Mouse (Mus musculus) forebrain, embryonic 14.5 days (tissue): Measurements from ENCODE around the gene Naxd. TPM values are rescaled to one million over a fixed set of nuclear protein-coding genes. Genes with fewer than 3 reads are reported as not detected.

ENCODE experiments used
- ATAC-seq: fragments of 200-750 bp; cut with Nextera tagmentation; 2 replicates; pipeline ENCODE4 v1.8.0; 2017; ENCODE audit warnings: mild to moderate bottlenecking, moderate library complexity
- DNase-seq: peaks from one replicate; pipeline ENCODE4 v3.0.0-alpha.2; 2015; ENCODE audit warnings: low spot score
- H3K27ac ChIP-seq: fragments of 300-500 bp; sonication (generic); 2 replicates; pipeline ENCODE4 v1.5.1; 2014; ENCODE audit warnings: low read depth, mild to moderate bottlenecking, control low read depth, low read length, moderate library complexity
- H3K27me3 ChIP-seq: fragments of 300-500 bp; sonication (generic); replicated peaks from 2 replicates; pipeline ENCODE4 v1.6.1; 2014; ENCODE audit warnings: low read length, control low read depth, mixed read lengths; ENCODE audit not compliant: control insufficient read depth, insufficient read depth
- H3K36me3 ChIP-seq: fragments of 300-500 bp; sonication (generic); 2 replicates; pipeline ENCODE4 v1.6.1; 2014; ENCODE audit warnings: low read length, control low read depth; ENCODE audit not compliant: control insufficient read depth, insufficient read depth
- H3K4me1 ChIP-seq: fragments of 300-500 bp; sonication (generic); 2 replicates; pipeline ENCODE4 v1.6.1; 2014; ENCODE audit warnings: antibody characterized with exemption, low read length, control low read depth; ENCODE audit not compliant: control insufficient read depth, insufficient read depth
- H3K4me2 ChIP-seq: fragments of 300-500 bp; sonication (generic); 2 replicates; pipeline ENCODE4 v1.6.1; 2014; ENCODE audit warnings: mild to moderate bottlenecking, control low read depth, low read length
- H3K4me3 ChIP-seq: fragments of 300-500 bp; sonication (generic); 2 replicates; pipeline ENCODE4 v1.5.1; 2014; ENCODE audit warnings: low read depth, low read length, control low read depth
- H3K9ac ChIP-seq: fragments of 300-500 bp; sonication (generic); 2 replicates; pipeline ENCODE4 v1.6.1; 2014; ENCODE audit warnings: mild to moderate bottlenecking, low read length, control low read depth, moderate library complexity
- H3K9me3 ChIP-seq: fragments of 300-500 bp; sonication (generic); replicated peaks from 2 replicates; pipeline ENCODE4 v1.6.1; 2016; ENCODE audit warnings: low read length, control low read depth, mixed read lengths; ENCODE audit not compliant: control insufficient read depth
- WGBS: fragments of 180-500 bp; shearing (Covaris S2); extraction: QIAGEN DNeasy Blood & Tissue Kit; methylation state at CpG from one replicate; pipeline ENCODE4 v1.1.7; 2014; 5-methylcytosine and 5-hydroxymethylcytosine counted together
- polyA plus RNA-seq: library from polyadenylated mRNA; unstranded; fragments of >200 nt; fragmentation: Nextera tagmentation; extraction: Ambion mirVana; gene quantifications from 2 replicates; pipeline ENCODE4 v1.2.1, GENCODE M21; 2014

The Naxd gene
- polyA plus RNA-seq, 1 experiment from 2014 or later: 170 TPM

DNA sequence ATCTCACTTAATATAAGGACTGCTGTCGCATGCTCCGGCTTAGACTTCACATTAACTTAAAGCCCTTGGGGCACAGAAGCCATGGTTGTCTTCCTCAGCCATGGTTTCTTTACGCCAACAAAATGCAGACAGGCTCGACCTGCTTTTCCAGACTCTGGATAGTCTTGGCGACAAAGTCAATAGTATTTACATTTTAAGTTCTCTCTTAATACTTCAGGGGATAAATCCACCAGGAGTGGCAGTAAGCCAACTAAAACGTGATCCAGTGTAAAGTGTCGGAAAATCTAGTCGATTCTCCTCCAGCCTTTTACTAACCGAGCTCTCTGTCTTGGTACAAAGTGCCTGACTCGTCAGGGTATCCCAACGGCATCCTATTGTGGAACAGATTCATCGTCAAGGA is 975 bp downstream of the Naxd start:
- Histone ChIP-seq H3K9me3 (no peaks in the 10 kb centered on the region), H3K9ac (no peak overlapping the region), H3K4me3 (peak overlapping the region; percentile 73), H3K27me3 (no peaks in the 10 kb centered on the region), H3K27ac (no peak overlapping the region), H3K4me2 (peak overlapping the region; percentile 63), H3K4me1 (peaks cover 11% of the 10 kb centered on the region), H3K36me3 (peaks cover 16% of the 10 kb centered on the region)
- no peak for ATAC-seq
- WGBS: 83% methylated on average over 12 of the region's 12 CpGs
- no peak for DNase-seq

GRCm38 (mm10) chr8:11498786-11499485 is 1.6 kb downstream of the Naxd start:
- no peaks in the 10 kb centered on the region for H3K27me3 ChIP-seq
- no peaks in the 10 kb centered on the region for H3K9me3 ChIP-seq
- no peak for ATAC-seq
- H3K4me3 ChIP-seq: no peak overlapping the region
- no peak overlapping the region for H3K4me2 ChIP-seq
- no peak overlapping the region for H3K9ac ChIP-seq
- no peak overlapping the region for H3K27ac ChIP-seq
- no peak for DNase-seq
- WGBS: 93% methylated on average over 4 of the region's 4 CpGs
- H3K4me1 ChIP-seq: peaks cover 11% of the 10 kb centered on the region
- peaks cover 22% of the 10 kb centered on the region for H3K36me3 ChIP-seq

DNA sequence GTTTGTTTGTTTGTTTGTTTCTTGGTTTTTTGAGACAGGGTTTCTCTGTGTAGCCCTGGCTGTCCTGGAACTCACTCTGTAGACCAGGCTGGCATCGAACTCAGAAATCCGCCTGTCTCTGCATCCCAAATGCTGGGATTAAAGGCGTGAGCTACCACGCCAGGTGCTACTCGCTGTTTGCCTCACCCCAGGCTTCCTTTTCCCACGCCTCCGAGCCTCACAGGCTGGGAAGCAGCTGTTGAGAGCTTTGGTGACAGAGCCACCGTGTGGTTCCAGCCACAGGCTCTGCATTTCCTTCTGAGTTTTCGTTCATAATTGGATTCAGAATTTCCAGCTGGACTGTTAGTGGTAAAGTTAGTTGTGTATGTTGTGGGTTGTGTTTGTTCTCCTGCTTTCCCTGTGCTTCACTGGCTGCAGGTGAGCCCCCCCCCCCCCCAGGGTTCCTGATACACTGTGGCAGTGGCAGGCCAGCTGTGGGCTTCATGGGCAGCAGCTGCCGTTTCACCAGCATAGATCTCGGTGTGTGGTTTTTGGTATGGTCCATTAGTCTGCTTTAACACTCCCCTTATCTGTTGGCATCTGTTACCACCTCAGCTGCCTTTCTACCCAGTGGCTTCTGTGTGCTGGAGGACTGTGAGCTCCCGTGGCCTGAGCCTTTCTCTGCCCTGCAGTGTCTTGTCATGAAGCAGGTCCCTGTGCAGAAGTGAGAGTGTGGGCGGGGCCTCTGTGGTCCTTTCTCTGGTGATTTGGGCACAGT is 6.3 kb downstream of the Naxd start:
- Histone ChIP-seq H3K27me3 (no peaks in the 10 kb centered on the region), H3K9ac (no peak overlapping the region), H3K27ac (no peak overlapping the region), H3K36me3 (peaks cover 67% of the 10 kb centered on the region), H3K9me3 (no peaks in the 10 kb centered on the region), H3K4me2 (no peak overlapping the region), H3K4me3 (no peak overlapping the region), H3K4me1 (no peaks in the 10 kb centered on the region; the same call in 1 of the 2 replicates)
- no peak for DNase-seq
- ATAC-seq: no peak
- WGBS: 90% methylated on average over 13 of the region's 13 CpGs

DNA sequence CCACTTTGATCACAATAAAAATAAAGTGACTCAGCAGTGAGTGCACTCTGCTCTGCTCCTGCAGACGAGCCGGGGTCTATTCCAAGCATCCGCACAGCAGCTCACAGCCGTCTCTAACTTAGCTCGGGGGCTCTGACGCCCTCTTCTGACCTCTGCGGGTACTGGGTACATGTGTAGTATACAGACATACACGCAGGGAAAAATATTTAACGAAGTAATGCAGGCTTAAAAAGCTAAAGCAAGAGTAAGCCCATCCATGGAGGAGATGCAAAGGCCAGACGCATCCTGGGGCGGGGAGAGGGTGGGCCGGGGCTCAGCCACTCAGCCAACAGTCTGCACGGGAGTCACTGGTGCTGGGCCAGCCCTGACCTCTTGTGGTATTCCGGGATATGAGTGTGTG is 8.8 kb downstream of the Naxd start:
- no peak for DNase-seq
- H3K36me3 ChIP-seq: peaks cover 90% of the 10 kb centered on the region
- 81% methylated on average over 14 of the region's 14 CpGs for WGBS
- no peak overlapping the region for H3K4me3 ChIP-seq
- H3K9me3 ChIP-seq: no peaks in the 10 kb centered on the region
- no peak overlapping the region for H3K27ac ChIP-seq
- no peak for ATAC-seq
- no peak overlapping the region for H3K9ac ChIP-seq
- H3K4me2 ChIP-seq: no peak overlapping the region
- H3K27me3 ChIP-seq: no peaks in the 10 kb centered on the region
- H3K4me1 ChIP-seq: no peaks in the 10 kb centered on the region

- H3K4me3 ChIP-seq: no peak overlapping the region
Measured at GRCm38 (mm10) chr8:11506802-11507201, 9.5 kb downstream of the Naxd start.

GRCm38 (mm10) chr8:11508880-11509279 is 11.6 kb downstream of the Naxd start:
- Histone ChIP-seq H3K36me3 (peaks cover 96% of the 10 kb centered on the region), H3K9ac (no peak overlapping the region), H3K4me2 (no peak overlapping the region), H3K27me3 (no peaks in the 10 kb centered on the region), H3K4me1 (no peaks in the 10 kb centered on the region), H3K9me3 (no peaks in the 10 kb centered on the region), H3K4me3 (no peak overlapping the region), H3K27ac (no peak overlapping the region)
- whole genome bisulfite sequencing: 84% methylated on average over 10 of the region's 10 CpGs
- DNase-seq: no peak
- no peak for ATAC-seq

More at GRCm38 (mm10) chr8:11506802-11507201, 9.5 kb downstream of the Naxd start:
- Histone ChIP-seq H3K36me3 (peaks cover 94% of the 10 kb centered on the region), H3K27ac (no peak overlapping the region), H3K9me3 (no peaks in the 10 kb centered on the region), H3K4me2 (no peak overlapping the region), H3K4me1 (no peaks in the 10 kb centered on the region), H3K9ac (no peak overlapping the region), H3K27me3 (no peaks in the 10 kb centered on the region)
- peak; percentile 56 for DNase-seq
- ATAC-seq: no peak
- 76% methylated on average over 6 of the region's 6 CpGs for WGBS

DNA sequence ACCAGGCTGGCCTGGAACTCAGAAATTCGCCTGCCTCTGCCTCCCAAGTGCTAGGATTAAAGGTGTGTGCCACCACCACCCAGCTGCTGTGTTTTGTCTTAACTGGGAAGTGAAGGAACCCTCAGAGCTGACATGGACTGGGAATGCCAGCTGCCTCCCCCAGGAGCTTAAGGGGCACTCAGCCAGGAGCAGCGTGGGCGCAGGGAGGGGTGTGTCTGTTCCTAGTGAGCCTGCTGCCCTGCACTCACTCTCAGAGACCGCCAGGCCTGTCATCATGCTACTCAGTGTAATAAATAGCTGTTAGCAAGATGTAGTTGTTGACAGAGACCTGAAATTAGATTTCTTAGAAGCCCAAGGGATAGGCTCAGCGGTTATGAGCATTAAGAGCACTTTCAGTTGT is 13.7 kb downstream of the Naxd start:
- H3K27ac ChIP-seq: no peak overlapping the region
- no peaks in the 10 kb centered on the region for H3K9me3 ChIP-seq
- H3K27me3 ChIP-seq: no peaks in the 10 kb centered on the region
- H3K36me3 ChIP-seq: peaks cover 93% of the 10 kb centered on the region
- H3K4me2 ChIP-seq: no peak overlapping the region
- H3K4me3 ChIP-seq: no peak overlapping the region
- no peak overlapping the region for H3K9ac ChIP-seq
- DNase-seq: no peak
- ATAC-seq: no peak
- WGBS: 90% methylated on average over 5 of the region's 5 CpGs
- no peaks in the 10 kb centered on the region for H3K4me1 ChIP-seq

DNA sequence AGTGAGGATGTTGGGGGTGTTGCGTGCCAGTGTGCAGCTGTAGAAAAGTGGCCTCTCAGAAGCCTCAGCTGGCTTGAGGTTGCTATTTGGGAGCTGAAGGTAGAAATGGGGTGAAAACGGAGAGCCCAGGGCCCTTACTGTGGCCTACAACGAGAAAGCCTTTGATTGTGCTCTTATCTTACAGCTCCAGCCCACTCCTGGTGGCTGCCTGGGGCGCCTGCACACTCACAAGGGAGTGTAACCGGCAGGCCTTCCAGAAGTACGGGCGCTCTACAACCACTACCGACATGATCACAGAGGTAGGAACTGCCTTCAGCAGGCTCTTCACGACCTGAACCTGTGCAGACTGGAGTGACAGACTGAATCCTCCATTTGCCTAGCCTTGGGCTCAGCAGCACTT is 15.4 kb downstream of the Naxd start:
- Histone ChIP-seq H3K36me3 (peaks cover 93% of the 10 kb centered on the region), H3K9ac (no peak overlapping the region), H3K9me3 (no peaks in the 10 kb centered on the region), H3K27ac (no peak overlapping the region), H3K4me3 (no peak overlapping the region), H3K4me1 (no peaks in the 10 kb centered on the region), H3K27me3 (no peaks in the 10 kb centered on the region), H3K4me2 (no peak overlapping the region)
- 91% methylated on average over 9 of the region's 9 CpGs for WGBS
- ATAC-seq (no peak), DNase-seq (no peak)

GRCm38 (mm10) chr8:11513247-11513646 is 15.9 kb downstream of the Naxd start:
- peaks cover 93% of the 10 kb centered on the region for H3K36me3 ChIP-seq
- no peak overlapping the region for H3K4me2 ChIP-seq
- no peaks in the 10 kb centered on the region for H3K4me1 ChIP-seq
- no peak overlapping the region for H3K27ac ChIP-seq
- DNase-seq (no peak), ATAC-seq (no peak)
- no peaks in the 10 kb centered on the region for H3K27me3 ChIP-seq
- WGBS: 90% methylated on average over 5 of the region's 5 CpGs
- H3K9ac ChIP-seq: no peak overlapping the region
- no peaks in the 10 kb centered on the region for H3K9me3 ChIP-seq
- no peak overlapping the region for H3K4me3 ChIP-seq
